Mouse (Mus musculus) c-Kit-positive CD71-positive TER-119-negative erythroid progenitor cells, embryonic 14.5 days (primary cell): ENCODE measurements around the gene Bscl2.
"Not testable (repeated sequence)": the region's sequence is repeated elsewhere in the genome, so short reads cannot be mapped to it uniquely, and the experiment has no call there.

Source experiments
- DNase-seq: peaks from one replicate; pipeline ENCODE4 v3.0.0-alpha.2; 2013; ENCODE audit warnings: low read depth

The Bscl2 gene

GRCm38 (mm10) chr19:8831262-8831661 is 6.0 kb upstream of the Bscl2 start:
- no peak for DNase-seq

GRCm38 (mm10) chr19:8832971-8833370 is 4.3 kb upstream of the Bscl2 start:
- DNase-seq: no peak

GRCm38 (mm10) chr19:8836327-8836726 is 940 bp upstream of the Bscl2 start:
- not testable (repeated sequence) for DNase-seq

- no peak for DNase-seq
Measured at GRCm38 (mm10) chr19:8838041-8838730, 919 bp downstream of the Bscl2 start.

GRCm38 (mm10) chr19:8839103-8839907 is 2.0 kb downstream of the Bscl2 start, which contains the start of gene Gng3:
Gene Gng3 (minus strand): TSS chr19:8839194.
- DNase-seq: no peak

- DNase-seq: peak; percentile 67
Measured at GRCm38 (mm10) chr19:8839908-8840791, 2.9 kb downstream of the Bscl2 start.

GRCm38 (mm10) chr19:8841012-8841411 is 3.7 kb downstream of the Bscl2 start:
- no peak for DNase-seq

GRCm38 (mm10) chr19:8842961-8843360 is 5.7 kb downstream of the Bscl2 start:
- DNase-seq: no peak

- peak; percentile 78 for DNase-seq
Measured at GRCm38 (mm10) chr19:8844371-8845129, 7.3 kb downstream of the Bscl2 start.

- DNase-seq: no peak
Measured at GRCm38 (mm10) chr19:8848356-8848755, 11.1 kb downstream of the Bscl2 start.

GRCm38 (mm10) chr19:8850402-8850901 is 13.2 kb downstream of the Bscl2 start, which contains the start of gene Lrrn4cl:
Gene Lrrn4cl (plus strand): TSS chr19:8850768.
- DNase-seq: no peak

GRCm38 (mm10) chr19:8851639-8852038 is 14.4 kb downstream of the Bscl2 start:
- DNase-seq: no peak

GRCm38 (mm10) chr19:8852236-8852928 is 15.1 kb downstream of the Bscl2 start:
- DNase-seq: no peak

- DNase-seq: no peak
Measured at GRCm38 (mm10) chr19:8853117-8853516, 15.8 kb downstream of the Bscl2 start.

GRCm38 (mm10) chr19:8857689-8858088 is 20.4 kb downstream of the Bscl2 start:
- DNase-seq: peak; percentile 58

GRCm38 (mm10) chr19:8859018-8859417 is 21.8 kb downstream of the Bscl2 start:
- no peak for DNase-seq

- no peak for DNase-seq
Measured at GRCm38 (mm10) chr19:8864265-8864664, 27.0 kb downstream of the Bscl2 start.

- not testable (repeated sequence) for DNase-seq
Measured at GRCm38 (mm10) chr19:8870381-8870780, 33.1 kb downstream of the Bscl2 start.

- DNase-seq: no peak
Measured at GRCm38 (mm10) chr19:8870838-8871237, 33.6 kb downstream of the Bscl2 start.
